Mouse (Mus musculus) urinary bladder, adult 18-20 months (tissue): ENCODE results near the gene Carns1.

ENCODE experiments used
- DNase-seq, 2 experiments: peaks; one replicate each; pipeline ENCODE4 v3.0.0; 2022; ENCODE audit warnings: low spot score in 2 of 2, mixed read lengths in 2 of 2

Carns1 gene

DNA sequence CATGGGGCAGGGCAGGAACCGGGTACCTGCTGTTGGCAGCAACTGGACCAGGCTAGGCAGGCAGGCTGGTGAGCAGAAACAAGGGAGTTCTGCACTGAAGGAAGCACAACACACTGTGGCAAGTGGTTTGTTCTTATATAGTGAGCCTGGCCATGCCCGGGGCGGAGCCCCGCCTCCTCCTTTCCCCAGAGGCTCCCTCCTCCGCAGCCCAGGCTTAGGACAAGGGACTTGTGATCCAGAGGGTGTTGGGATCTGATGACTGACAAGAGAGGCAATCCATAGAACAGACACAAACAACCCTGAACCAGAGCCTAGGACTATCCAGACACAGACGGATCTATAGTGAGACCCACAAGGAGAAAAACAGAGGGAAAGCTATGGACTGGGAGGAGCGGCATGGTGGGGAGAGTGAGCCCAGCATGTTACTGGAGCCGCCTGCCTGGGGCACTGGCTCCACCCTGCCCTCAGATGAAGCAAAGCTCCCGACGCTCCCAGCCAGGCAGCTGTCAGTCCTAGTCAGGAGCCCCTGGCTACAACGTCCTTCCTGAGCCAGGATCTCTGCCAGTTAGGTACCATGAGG is at the start of gene Carns1:
Gene Carns1, minus strand, starts transcription at position 112 of the 580 bp plus-strand sequence.
- DNase-seq: no peak

DNA sequence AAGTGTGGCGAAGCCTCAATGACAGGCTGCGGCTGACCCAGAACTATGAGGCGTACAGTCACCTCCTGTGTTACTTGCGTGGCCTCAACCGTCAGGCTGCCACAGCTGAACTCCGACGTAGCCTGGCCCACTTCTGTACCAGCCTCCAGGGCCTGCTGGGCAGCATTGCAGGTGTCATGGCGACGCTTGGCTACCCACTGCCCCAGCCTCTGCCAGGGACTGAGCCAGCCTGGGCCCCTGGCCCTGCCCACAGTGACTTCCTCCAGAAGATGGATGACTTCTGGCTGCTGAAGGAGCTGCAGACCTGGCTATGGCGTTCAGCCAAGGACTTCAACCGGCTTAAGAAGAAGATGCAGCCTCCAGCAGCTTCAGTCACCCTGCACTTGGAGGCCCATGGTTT is 46.9 kb upstream of the Carns1 start:
- DNase-seq: no peak

DNA sequence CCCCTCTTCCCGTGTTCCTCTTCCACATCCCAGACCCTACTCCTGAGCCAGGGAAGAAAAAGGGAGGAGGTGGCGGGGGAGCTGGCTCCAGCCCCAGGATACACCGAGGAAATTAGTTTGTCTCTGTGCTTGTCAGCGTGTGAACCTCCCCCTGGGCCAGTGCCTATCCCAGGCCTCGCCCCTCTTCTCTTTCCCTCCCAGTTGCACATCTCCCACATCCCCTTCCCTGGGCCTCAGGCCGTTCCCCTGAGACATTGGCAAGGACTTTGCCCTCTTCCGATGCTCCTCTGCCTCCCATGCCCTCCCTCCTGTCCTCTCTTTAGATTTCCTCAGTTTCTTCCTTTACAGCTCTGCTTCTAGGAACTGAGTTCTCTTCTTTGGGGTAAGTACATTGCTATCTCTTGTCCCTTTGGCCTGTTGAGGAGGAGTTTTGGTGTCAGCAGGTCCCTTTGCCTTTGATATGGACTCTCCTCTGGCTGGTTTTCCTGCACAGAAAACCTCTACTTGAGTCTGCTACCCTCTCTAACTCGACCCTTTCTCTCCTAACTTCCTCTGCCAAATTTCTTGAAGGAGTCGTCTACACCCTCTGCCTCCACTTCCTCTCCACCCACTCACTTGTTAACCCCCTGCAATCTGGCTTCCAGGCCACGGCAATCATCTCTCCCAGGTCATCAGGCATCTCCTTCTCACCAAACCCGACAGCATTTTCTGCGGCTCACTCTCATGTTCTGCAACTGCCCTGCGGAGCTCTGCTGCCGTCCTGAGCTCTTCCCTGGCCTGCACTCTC is 45.9 kb upstream of the Carns1 start:
- no peak for DNase-seq

DNA sequence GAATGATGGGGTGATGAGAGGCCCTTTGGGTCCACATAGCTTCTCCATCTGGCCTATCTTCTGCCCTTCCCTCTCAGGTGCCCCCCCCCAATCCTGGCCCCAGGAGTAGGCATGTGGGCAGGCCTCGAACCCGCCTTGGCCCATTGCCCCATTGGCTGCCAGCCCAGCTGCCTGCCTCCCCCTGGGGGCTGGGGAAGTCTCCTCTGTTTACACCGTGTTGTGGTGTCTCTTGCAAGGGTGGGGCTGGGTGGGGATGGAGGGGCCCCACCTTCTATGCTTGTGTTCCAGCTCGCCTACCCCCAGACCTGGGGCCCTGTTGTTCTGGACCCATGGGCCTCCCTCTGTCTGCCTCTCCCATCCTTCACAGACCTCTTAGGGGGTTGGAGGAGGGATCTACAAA is 45.1 kb upstream of the Carns1 start:
- DNase-seq: no peak

DNA sequence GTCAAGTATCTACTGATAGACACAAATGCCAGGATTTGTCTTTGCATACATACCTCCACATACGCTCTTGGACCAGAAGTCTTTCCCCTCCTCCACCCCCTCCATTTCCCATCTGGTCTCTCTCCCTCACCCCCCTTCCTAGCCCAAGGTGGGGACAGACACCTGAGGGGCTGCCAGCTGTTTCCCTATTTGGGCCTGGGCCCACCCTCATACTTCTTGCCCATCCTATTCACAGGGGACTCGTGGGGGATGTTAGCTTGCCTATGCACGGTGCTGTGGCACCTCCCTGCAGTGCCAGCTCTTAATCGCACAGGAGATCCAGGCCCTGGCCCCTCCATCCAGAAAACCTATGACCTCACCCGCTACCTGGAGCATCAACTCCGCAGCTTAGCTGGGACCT is 44.7 kb upstream of the Carns1 start:
- no peak for DNase-seq

DNA sequence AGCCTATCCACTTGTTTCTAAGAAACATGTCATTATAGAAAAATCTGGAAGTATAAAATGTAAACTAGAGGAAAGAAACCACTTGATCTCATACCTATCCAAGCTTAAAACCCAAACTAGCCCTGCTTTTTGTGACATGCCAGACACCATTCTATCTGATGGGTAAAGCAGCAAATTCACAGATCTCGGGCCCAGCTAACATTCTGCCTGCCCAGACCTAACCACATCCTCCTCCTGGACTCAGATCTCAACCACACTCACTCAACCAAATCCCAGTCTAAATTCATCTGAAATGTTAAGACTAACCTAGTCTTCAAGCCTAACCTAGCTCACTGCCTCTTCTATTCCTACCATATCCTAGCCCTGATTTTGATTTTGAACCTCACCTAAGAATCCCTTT is 43.5 kb upstream of the Carns1 start:
- no peak for DNase-seq

DNA sequence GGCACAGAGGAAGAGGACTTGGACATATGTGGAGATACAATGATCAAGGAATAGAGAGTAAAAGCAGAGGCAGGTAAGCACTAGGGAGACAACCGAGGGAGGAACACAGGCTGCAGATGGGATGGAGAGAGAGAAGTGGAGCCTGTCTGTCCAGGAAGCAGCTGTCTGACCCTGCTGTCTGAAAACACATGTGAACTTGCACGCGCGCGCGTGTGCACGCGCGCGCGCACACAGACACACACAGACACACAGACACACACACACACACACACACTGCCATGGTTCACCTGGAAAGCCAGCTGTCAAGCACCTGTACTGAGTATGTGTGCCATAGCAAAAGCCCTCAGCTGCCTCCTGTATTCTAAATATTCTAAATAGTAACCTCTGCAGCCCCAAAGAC is 43.0 kb upstream of the Carns1 start:
- DNase-seq: no peak

DNA sequence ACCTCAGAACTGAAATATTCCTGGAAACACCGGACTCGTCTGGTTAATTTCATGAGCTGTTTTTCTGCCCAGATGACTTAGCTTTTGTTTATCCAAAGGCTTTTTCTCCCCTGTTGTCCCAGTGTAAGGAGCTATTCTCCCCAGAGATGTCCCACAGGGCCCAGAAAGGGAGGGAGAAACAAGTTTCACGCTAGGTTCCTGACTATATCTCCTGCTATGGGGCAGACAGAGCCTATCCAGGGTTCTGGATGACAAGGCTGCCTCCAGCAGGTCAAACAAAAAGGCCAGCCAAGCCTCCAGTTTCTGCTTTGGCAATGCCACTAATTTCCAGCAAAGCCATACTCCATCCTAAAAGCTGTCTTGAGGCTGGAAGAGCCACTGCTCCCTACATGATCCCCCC is 42.6 kb upstream of the Carns1 start:
- no peak for DNase-seq

DNA sequence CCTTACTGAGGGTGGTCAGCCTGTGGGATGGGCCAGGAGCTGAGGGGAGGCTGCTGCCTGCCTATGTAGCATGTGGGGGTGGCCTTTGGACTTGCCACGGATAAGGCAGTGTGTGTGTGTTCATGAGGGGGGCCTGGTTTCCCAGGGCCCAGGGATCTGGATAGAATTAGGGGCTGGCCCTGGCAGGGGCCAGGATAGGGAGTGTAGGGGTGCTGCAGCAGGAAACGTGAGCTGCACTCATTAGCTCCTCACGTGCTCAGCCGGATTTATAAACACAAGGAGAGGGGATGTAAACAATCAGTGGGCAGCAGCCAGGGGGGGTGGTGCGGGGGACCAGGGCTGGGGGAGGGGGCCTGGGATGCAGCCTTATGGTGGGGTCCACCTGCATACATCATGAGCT is 41.9 kb upstream of the Carns1 start:
- no peak for DNase-seq

DNA sequence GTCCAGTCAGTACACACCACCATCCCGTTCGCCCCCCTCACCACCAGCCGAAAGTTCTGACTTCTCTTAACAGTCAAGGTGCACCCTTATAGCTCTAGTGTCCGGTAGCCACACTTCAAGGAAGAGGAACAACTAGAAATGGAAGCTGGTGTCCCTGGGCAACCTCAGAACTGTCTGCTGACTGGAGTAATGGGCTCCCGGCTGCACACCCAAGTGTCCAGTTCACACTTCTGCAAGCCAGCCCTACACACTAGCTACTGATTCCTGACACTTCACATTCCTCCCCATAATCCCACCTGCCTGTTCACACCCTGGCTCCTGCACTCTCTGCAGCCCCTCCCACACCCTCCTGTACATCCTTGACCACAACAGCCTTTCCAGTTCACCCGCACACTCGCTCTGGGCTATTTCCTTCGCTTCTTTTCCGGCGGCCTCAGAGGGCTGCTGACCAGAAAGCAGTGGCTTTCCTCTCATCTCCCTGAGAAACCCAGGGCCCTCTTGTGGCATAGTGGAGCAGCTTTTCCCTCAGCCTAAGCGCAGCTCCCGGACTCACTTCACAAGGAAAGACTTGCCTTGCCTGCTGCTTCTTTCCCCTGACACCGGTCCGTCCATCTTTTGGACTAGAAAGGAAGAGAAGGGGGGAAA is 40.9 kb upstream of the Carns1 start:
- no peak for DNase-seq

DNA sequence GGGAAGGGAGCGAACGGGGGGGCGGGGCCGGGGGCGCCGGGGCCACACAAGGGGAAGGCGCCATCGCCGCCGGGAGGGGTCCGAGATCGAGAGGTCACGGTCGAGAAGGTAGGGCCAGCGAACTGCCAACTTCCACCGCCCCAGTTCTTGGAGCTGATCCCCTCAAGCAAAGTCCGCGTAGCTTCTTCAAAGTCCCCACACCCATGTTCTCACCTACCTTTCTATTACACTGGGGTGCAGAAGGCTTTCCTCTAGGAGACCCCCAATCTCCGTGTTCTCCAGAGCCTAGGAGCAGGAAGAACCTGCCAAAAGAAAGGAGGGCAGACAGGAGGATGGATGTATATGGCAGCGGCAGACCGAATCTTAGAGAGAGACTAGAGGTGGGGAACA is 40.2 kb upstream of the Carns1 start:
- DNase-seq: no peak

DNA sequence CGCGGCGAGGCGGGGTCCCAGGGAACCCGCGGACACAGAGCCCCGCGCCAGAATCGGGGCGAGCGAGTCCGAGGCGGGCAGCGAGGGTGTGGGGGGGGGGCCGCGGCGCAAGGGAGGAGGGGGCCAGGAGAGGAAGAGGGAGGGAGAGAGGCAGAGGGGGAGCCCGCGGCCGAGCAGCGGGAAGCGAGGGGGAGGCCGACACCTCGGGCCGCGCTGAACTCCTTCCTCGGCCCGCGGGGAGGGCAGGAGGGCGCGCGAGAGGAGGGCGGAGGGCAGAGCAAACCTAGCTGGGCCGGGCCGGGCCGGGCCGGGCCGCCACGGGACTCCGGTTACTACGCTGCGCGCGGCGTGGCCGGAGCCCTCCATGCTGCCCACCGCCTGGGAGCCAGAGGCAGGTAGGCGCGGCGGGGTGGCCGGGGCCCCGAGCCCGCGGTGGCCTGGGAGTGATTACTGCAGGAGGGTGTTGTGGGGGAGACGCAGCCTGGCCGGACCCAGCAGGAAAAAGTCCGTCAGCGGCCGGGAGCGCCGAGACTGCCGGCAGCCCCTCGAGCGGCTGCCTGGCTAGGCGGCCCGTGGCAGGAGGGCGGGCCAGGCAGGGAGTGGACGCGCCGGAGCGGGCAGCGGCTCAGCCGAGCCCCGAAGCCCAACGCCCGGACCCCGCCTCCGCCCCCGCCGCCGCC is 39.6 kb upstream of the Carns1 start:
- no peak for DNase-seq

DNA sequence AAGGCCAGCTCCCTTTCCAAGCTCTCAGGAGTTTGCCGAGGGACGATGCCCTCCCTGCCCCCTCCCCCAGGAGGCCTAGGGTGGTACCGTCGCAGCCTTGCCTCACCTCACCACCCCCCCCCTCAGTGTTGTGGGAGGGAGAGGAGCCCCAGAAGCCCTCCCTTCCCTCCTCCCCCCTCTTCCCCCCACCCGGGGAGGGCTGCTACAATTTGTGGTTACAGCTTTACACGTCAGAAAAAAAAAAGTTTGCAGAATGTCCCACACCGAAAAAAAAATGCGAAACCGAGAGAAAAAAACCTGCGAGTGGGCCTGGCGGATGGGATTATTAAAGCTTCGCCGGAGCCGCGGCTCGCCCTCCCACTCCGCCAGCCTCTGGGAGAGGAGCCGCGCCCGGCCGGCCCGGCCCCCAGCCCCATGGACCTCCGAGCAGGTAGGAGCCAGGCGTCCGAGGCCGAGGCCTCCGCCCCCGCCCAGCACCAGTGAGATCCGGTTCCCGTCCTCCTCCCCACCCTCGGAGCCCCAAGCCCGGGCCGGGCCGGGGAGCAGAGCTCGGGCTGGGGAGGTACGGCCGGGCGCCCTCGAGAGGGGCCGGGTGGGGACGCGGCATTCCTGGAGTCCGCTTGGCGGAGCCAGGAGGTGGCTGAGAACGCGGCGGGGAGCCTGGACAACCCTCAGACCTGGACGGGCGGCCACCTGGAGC is 38.9 kb upstream of the Carns1 start, which contains the start of the genes Clcf1 and AC109138.7:
Gene Clcf1, plus strand, starts transcription at position 168 of the 700 bp plus-strand sequence.
Gene AC109138.7, plus strand, starts transcription at position 287 of the 700 bp plus-strand sequence.
- peak in 1 of 2 experiments; percentile 50 for DNase-seq

DNA sequence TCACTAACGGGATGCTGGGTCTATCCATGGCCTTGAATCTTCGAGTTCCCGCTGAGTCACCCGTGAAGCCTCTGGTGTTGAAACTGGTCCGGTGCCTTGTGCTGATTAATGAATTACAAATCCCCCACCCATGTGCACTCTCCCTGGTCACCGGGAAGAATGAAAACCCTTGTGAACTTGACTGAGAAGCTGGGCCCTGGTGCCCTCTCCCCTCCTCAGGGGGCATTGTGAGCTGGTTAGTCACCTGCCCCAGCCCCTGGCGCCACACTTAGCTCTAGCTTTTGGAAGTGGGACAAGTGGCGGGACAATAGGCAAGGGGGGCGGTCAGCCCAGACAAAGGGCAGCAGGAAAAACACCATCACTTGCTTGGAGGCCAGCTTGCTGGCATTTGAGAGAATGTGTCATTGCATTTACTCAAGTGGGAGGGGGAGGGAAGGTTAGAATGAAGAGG is 38.3 kb upstream of the Carns1 start:
- DNase-seq: peak in 1 of 2 experiments; percentile 53

DNA sequence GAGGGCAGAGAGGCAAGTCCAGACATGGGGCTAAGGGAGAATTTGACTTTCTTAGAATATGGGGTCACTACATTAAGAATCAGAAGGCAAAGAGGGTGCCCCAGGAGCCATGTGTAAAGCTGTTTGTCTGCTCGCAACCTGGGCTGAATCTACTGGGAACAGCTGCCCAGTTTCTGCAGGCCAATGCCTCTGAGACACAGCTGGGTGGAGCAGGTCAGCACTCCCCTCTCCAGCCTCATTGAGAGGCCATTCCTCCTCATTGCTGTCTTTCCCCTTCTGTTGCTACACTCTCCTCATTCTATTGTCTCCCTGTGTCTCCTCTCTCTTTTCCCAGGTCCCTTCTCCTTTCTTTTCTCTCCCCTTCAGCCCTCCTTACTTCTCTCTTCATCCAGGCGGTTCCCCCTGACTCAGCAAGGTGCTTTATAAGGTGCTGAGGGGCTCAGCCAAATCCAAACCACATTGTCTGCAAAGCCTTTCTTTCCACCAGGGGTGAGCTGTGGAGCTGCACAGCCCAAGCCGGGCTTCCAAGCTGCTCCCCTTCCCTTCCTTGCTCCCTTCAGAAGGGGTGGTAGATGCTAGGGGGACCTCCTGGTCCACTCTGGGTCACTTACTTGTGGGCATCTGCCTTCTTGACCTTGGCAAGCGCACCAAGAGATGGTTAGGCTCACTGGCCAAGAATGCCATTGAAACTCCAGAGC is 36.8 kb upstream of the Carns1 start:
- no peak for DNase-seq

DNA sequence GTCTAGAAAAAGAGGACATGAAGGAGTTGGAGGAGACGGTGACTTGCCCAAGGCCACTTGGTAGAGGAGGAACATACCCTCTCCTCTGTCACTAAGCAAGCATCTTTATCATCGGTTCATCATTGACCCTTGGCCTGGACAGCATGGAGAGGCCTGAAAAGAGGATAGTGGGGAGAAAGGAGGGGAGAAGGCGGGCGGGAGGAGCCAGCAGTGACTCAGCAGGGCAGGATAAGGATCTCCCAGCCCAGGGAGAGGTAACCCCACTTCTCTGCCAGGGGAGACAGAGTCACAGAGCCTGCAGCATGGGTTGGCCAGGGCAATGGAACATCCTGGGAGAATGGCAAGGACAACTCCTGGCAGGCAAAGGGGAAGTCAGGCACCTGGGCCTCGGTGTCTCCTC is 33.3 kb upstream of the Carns1 start:
- no peak for DNase-seq

DNA sequence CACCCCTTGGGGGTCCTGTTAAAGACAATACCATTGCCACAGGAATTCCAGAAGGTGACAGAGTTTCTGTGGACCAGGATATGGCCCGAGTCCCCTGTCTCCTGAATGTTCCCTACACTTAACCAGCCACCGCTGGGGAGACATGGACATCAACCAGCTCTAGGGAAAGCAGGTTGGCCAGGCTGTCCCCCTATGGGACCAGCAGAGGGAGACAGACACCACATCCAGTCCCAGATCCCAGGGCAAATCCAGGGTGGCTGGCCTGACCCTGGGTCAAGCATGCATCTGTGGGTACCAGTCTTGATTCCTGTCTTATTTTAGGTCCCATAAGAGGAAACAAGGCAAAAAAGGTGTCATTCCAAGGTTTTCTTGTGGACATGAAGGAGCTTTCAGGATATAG is 31.7 kb upstream of the Carns1 start:
- peak in 1 of 2 experiments; percentile 66 for DNase-seq

DNA sequence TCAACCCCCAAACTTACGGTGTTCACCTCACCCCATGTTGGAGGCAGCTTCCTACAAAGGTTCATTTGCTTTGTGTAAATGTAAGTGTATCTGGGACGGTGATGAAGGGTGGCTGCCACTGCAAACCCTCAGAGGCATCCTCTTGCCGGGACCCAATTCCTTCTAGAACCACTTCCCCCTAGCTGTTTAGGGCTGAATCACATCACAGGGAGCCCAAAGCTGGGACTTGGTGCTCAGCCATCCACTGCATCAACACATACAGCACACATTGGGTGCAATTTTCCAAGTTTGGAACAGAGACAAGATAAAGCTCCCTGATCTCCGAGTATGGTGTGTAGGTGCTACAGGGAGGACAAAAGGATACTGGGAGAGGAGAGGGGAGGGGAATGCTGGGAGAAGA is 29.6 kb upstream of the Carns1 start:
- DNase-seq: no peak

DNA sequence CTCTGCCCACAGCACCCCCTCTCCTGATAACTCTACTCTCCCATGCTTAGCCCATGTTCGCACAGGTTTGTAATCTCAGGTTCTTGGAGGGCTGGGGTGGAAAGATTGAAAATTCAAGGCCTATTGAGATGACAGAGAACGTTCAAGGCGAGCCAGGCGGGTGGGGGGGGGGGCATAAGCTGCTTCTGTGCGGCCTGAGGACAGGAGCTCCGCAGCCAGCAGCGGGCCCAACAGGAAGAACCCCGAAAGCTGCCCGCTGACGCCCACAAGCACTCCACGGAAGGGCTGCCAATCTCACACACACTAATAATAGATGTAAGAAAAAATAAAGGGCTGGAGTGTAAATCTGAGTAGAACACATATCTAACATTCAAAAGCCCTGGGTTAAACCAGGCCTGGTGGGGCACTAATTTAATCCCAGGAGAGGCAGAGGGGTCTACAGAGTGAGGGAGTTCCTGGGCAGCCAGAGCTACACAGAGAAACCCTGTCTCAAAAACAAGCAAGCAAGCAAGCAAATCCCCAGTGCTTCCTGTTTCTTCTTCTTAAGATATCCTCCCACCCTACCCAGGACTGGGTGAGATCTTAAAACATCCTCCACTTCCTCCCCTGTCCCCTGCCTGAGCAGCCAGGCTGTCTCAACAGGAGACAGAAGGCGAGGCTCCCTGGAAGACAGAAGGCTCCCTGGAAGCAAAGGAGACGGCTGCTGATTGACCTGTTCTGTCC is 28.5 kb upstream of the Carns1 start:
- no peak for DNase-seq

DNA sequence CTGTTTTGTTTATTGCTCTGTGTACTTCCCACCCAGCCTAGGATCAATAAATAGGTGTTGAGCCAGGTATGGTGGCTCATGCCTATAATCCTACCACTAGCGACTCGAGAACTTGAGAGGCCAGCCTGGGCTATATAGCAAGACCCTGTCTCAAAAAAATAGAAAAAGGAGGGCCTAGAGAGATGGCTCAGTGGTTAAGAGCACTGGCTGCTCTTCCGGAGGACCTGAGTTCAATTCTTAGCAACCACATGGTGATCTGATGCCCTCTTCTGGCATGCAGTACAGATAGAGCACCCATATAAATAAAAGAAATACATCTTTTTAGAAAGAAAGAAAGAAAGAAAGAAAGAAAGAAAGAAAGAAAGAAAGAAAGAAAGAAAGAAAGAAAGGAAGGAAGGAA is 27.9 kb upstream of the Carns1 start:
- no peak for DNase-seq
